Mouse (Mus musculus) bone marrow macrophage, adult 2 months (primary cell): ENCODE data around the gene Gm49369. TPM values are rescaled to one million over a fixed set of nuclear protein-coding genes. Genes with fewer than 3 reads are reported as not detected.

Source experiments
- H3K27ac ChIP-seq: 2 replicates; pipeline ENCODE4 v1.5.1; 2012; ENCODE audit warnings: low read depth, low read length; ENCODE audit not compliant: insufficient read depth
- H3K4me1 ChIP-seq: 2 replicates; pipeline ENCODE4 v1.6.1; 2012; ENCODE audit warnings: low read length; ENCODE audit not compliant: control insufficient read depth, insufficient read depth
- H3K4me3 ChIP-seq: 2 replicates; pipeline ENCODE4 v1.5.1; 2012; ENCODE audit warnings: mild to moderate bottlenecking, low read length, moderate library complexity; ENCODE audit not compliant: insufficient read depth
- CTCF ChIP-seq: IDR thresholded peaks from 2 replicates; pipeline ENCODE4 v1.5.1; 2012; ENCODE audit warnings: low read depth, mild to moderate bottlenecking, low read length, moderate library complexity
- POLR2A ChIP-seq: IDR thresholded peaks from 2 replicates; pipeline ENCODE4 v1.6.1; 2012; ENCODE audit warnings: mild to moderate bottlenecking, low read depth, low read length, borderline replicate concordance
- polyA plus RNA-seq: library from polyadenylated mRNA; stranded (reverse); fragments of >200 nt; gene quantifications from 2 replicates; pipeline ENCODE4 v1.2.4, GENCODE M21; 2012; ENCODE audit not compliant: missing spikeins, insufficient read depth, insufficient read length

Gene Gm49369
- polyA plus RNA-seq, 1 experiment: not detected

DNA sequence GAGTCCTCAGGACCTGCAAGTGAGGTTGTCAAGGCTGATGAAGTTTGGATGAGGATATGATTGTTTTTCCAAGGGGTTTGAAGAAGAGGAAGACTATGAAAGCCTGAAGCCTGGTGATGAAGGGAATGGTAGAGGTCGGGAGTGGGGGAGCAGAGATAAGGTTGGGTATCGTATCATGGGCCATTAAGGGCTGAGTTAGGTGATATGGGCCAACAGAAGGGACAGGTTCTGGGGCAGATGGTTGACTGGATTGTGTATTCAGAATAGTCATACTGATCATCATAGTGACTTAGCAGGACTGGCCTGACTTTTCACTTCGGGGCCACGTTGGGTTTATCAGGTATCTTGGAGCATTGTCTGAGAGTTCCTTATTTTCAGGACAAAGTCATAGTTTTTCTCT lies 13.0 kb upstream of the Gm49369 start:
- H3K4me3 ChIP-seq: no peak overlapping the region
- peak overlapping the region; percentile 98 for H3K27ac ChIP-seq
- TF ChIP-seq POLR2A (no peak), CTCF (no peak)
- H3K4me1 ChIP-seq: peaks cover 90% of the 10 kb centered on the region

DNA sequence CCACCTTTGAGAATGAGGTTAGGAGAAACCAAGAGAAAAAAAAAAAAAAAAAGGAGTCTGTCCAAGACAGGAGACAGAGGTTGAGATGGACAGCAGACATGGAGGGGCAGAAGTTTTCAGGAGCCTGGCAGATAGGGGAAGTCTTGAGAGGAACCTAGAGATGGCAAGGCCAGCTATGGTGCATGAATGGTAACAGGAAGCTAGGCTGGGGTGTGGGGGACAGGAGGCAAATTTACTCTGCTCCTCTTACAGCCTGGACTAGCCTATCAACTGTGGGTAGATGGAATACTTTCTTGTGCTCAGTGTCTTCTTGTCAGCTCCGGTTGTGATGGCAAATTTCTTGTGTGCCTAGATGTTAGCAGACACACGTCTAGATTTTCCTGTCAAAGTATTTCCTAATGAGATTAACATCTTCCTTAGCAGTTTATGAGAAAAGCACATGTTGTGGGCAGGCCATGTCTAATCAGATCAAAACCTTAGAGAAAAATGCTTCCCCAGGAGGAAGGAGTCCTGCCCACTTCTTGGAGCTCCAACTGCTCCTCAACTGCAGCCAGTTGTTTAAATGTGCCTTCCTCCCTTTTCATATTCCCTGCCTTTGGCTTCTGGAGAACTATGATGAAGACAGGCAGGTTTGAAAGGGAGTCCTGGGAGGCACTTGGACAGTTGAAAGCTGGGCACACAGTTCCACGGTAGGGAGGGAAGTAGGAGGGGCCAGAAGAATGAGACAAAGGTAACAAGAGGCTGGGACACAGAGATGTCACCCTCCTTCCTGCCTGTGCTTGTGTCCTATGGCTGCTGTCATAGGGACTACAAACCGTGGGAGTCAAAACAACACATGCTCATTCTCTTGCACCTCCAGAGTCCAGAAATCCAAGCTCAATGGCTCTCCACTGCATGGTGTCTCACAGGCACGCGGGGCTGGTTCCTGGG lies 12.1 kb upstream of the Gm49369 start:
- TF ChIP-seq CTCF (no peak), POLR2A (no peak)
- H3K4me3 ChIP-seq: no peak overlapping the region
- H3K27ac ChIP-seq: peak overlapping the region; percentile 98
- peaks cover 89% of the 10 kb centered on the region for H3K4me1 ChIP-seq

DNA sequence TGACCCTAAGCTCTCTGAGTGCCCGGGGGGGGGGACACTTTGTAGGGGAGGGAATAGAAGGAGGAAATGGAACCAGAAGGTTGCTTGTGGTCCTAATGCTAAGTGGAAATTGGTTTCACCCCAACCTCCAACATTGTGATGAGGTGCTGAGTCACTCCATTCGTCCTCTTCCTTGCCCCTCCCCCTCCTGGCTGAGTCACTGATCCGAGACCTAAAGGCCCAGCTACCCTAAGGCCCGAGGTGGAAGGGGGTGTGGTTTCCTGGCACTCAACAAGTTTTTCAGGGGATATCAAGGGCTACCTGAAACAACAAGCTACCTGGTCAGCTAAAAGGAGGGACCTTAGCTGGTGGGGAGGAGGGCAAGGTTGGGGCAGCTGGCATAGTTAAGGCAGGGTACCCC lies 10.7 kb upstream of the Gm49369 start:
- Histone ChIP-seq H3K27ac (peak overlapping the region; percentile 98), H3K4me1 (peaks cover 91% of the 10 kb centered on the region), H3K4me3 (no peak overlapping the region)
- TF ChIP-seq POLR2A (no peak), CTCF (no peak)

DNA sequence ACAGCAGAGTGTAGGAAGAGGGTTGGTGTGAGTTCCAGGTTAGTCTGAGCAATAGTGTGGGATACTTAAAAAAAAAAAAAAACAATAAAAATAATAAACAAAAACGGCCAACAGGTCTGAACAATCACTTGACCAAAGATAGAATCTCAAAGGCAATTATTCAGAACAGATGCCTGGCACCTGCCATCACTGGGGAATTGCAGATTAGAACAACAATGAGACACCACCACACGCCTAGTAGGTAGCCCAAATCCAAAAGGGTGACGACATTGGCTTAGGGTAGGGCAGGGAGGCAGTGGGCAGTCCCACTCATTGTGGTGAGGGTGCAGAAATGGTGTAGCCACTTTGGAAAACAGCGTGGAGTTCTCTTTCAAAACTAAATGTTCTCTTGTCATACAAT lies 9.1 kb upstream of the Gm49369 start:
- Histone ChIP-seq H3K4me1 (peaks cover 80% of the 10 kb centered on the region), H3K4me3 (peak overlapping the region; percentile 38), H3K27ac (peak overlapping the region; percentile 98)
- TF ChIP-seq POLR2A (no peak), CTCF (no peak)

DNA sequence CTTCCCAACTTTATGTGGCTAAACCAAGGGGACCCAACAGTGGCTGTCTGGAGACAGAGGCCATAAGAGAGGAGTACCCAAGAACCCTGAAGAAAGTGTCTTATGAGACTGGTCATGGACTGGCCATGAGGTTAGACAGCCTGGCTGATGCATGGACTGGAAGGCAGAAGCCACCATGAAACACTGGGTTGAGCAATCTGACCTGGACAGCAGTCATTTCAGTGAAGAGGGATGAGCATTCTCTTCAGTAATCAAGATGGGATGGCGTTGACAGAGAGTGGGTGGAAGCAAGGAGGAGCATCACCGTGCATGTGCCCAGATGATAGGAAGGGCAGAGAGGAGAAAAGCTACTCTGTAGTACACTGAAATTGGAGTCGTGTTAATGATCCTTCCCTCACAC lies 8.6 kb upstream of the Gm49369 start:
- peak overlapping the region; percentile 98 for H3K27ac ChIP-seq
- no peak for TF ChIP-seq POLR2A
- no peak for TF ChIP-seq CTCF
- peak overlapping the region; percentile 38 for H3K4me3 ChIP-seq
- peaks cover 75% of the 10 kb centered on the region for H3K4me1 ChIP-seq

DNA sequence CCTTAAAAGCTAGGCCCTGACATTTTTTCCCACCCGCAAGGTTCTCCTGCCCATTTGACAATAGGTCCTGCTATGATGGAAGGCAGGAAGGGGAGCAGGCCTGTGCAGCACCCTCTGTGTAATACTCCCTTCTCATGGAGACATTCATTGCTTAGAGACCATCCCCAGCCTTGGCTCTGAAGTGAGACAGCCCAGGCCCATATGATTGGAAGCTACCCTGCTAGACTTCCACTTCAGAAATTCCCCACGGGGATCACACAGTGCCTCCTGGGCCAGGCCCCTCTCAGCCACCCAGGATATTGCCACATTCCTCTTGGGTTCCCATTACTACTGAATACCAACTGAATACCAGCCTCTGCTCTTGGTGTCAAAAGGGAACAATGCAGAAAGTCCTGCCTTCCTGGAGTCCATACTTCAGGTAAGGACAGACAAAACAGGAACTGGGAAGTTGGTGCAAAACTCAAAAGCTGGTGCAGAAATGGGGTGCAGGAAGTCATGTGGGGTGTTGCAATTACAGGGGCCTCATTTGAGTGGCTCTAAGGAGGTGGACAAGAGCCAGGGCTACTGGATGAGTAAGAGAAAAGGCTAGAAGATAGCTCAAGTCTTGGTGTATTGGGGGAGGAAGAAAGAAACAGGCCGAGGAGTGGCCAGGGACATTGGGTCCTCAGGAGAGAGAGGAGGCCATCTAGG lies 7.6 kb upstream of the Gm49369 start:
- TF ChIP-seq CTCF (no peak), POLR2A (no peak)
- peak overlapping the region; percentile 38 for H3K4me3 ChIP-seq
- peaks cover 65% of the 10 kb centered on the region for H3K4me1 ChIP-seq
- peak overlapping the region; percentile 98 for H3K27ac ChIP-seq

DNA sequence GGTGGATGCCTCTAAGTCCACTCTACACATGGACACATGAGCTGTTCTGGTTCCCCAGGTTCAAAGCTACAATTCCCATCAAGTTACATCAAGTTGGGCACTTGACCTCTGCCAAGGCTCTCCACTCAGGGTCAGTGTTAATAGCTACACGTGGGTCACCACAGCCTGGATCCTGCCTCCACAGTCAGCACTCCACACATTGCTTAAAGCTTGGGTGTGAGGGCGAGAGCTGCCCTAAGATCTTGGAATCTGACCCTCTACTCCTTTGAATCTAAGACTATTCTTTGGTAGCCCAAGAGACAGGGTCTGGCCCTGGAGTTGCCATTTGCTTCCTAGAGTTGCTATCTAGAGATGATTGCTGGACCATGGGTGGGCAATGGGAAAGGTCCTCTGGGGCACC lies 6.3 kb upstream of the Gm49369 start:
- Histone ChIP-seq H3K4me1 (peaks cover 53% of the 10 kb centered on the region), H3K4me3 (no peak overlapping the region), H3K27ac (peak overlapping the region; percentile 98)
- TF ChIP-seq CTCF: no peak
- TF ChIP-seq POLR2A: no peak

DNA sequence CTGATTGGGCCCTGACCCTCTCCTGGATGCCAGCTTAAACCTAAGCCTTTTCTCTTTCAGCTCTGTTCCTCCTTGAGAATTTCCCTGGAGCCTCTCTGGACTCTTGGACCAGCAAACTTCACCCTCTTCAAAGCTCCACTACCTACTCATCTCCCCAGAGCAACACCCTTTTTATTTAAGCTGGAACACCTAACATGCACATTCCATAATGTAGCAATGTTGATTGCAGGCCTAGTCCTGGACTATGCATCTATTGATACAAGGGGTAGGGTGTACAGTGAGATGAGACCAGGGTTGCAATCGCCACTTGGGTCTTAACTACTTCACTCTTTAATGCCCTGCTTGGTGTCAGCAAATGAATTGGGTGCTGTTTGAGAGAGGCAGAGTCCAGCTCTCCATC lies 5.7 kb upstream of the Gm49369 start:
- TF ChIP-seq POLR2A: no peak
- no peak for TF ChIP-seq CTCF
- Histone ChIP-seq H3K27ac (peak overlapping the region; percentile 98), H3K4me3 (peak overlapping the region; percentile 26; the same call in 1 of the 2 replicates), H3K4me1 (peaks cover 53% of the 10 kb centered on the region)

DNA sequence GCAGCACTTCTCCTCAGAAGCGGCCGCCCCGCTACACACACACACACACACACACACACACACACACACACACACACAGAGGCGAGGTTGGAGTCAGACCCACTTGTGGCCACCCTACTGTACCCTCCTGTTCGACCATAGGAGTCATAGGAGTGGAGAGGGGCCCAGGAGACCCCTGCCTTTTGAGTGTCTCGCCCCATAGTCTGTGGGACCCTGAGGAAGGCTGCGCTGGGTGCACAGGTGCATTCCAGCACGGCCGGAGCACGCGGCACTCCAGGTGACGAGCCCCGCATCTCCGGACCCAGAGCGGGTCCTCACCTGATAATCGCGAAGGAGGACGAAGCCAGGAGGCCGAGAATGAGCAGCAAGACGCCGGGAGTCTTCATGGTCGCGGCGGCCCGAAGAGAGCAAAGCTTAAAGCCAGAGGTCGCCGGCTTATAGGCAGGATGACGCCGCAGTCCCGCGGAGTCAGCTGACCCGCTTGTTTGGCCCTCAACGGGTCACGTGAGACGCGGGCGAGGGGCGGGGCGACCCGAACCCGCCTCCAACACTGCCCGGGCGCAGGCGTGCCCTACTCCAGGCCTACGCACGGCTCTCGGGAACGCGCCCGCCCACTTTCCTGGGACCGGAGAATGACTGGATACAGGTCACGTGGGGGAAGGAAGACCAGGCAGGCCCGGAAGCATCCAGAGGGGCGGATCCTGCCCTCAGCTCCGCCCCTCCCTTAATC lies 5.1 kb upstream of the Gm49369 start, which contains the start of gene Ctsd:
Ctsd (minus strand) TSS at position 620 of the 730 bp plus-strand sequence.
- Histone ChIP-seq H3K27ac (peak within 1 kb of the TSS; percentile 98), H3K4me3 (peak within 1 kb of the TSS; percentile 84), H3K4me1 (peaks cover 52% of the 10 kb centered on the region)
- TF ChIP-seq POLR2A (peak; percentile 82; the same call in 1 of the 2 replicates), CTCF (no peak)

DNA sequence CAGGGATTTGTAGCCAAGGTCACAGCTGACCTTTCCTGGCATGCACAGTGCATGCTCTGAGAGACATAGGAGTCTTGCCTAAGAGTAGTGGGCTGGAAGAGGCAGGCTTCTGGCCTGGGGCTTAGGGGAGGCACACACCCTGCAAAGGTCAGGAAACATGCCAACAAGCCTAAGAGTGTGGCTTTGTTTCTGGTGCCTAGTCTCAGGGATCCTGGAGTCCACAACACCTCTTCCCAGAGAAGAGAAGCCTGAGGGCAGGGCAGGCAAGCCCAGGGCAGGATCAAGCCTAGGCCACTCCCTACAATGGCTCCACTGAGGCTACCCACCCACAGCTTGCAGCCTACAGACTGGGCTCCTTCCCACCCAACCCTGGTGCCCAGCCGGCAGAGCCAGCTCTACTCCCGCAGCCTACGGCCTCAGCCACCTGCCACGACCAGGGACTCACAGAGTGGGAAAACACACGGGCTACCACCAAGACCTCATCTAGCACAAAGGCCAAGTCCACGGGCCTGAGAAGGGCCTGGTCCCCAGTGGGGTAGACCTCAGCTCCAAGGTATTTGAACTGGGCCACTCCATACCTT lies 4.2 kb upstream of the Gm49369 start:
- Histone ChIP-seq H3K27ac (peak overlapping the region; percentile 93), H3K4me3 (peak overlapping the region; percentile 84), H3K4me1 (peaks cover 46% of the 10 kb centered on the region)
- TF ChIP-seq POLR2A (no peak), CTCF (no peak)
